Mouse (Mus musculus) gastrocnemius, postnatal 36 days (tissue): ENCODE results near the gene Olfr923. TPM values are rescaled to one million over a fixed set of nuclear protein-coding genes. Genes with fewer than 3 reads are reported as not detected.
"Not testable (repeated sequence)": the region's sequence is repeated elsewhere in the genome, so short reads cannot be mapped to it uniquely, and the experiment has no call there.

Experiments
- DNase-seq, 2 experiments: peaks; one replicate each; pipeline ENCODE4 v3.0.0; 2022
- intact Hi-C: fragments of 180-260 bp; cut with DNase I; formaldehyde crosslinking; loops from one replicate; pipeline ENCODE4 v1.15.1; 2025
- long read RNA-seq, 2 experiments: library from polyadenylated mRNA; stranded (forward); transcript quantifications; one replicate each; pipeline ENCODE4 v2.0.0; 2021
- total RNA-seq, 2 experiments: library from RNA; stranded (reverse); gene quantifications; 2 replicates each; pipeline ENCODE4 v1.2.3; 2021

The Olfr923 gene
- not detected for total RNA-seq
- long read RNA-seq, experiment 1, result 0 reads
- long read RNA-seq, experiment 2, result 0 reads

DNA sequence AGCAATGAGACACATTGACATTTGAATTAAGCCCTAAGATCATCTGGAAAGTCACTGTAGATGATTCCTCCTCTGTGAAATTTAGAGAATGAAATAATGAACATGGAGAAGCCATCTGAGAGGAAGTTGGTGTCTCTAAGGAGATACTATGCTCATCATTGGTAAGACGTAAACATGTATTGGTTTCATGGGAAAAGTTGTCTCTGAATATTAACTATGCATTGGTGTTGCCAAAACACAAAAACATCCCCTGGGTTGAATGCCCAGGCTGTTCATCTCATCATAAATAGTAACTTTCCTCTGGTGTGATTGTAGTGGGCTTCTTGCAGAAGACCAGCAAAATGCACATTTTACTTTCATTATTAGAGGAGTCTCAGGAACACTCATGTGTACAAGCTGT is at the start of gene Olfr923:
Olfr923 (plus strand) TSS at position 301 of the 400 bp plus-strand sequence.
- DNase-seq, result no peak
- intact Hi-C loops, result no loop called here

DNA sequence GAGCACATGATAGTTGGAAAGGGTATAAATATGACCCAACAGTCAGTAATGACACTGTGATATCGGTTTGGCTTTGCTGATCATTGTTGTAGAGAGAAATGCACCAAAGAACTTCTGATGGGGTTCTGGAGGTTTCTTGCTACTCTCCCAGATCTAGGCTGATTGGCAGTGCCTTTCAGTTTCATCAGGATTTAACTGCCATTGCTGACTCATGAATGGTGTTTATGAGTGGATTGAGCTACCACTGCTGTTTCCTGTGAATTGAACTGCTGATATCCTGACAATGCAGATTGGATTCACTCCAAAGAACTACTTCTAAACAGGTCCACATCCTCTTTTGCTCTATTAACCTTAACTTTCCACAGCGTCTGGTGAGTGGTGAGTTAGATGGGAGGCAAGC is 33.7 kb upstream of the Olfr923 start:
- no peak for DNase-seq
- intact Hi-C loops, result no loop called here

DNA sequence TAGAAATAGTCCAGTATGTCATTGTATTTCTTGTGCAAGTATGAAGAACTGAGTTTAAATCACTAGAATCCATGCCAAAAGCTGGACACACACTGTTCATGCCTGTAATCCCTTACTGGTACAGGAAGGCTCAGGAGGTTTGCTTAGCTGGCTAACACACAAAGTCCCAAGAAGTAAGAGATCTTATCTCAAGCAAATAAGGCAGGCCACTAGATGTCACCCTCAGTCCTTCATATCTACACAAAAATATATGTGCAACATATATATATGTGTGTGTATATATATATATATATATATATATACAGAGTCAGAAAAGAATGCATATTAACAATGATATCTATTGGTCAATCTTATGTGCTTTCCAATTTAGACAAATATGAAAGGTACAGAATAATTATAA is 20.6 kb upstream of the Olfr923 start:
- DNase-seq, result no peak
- intact Hi-C loops, result no loop called here

DNA sequence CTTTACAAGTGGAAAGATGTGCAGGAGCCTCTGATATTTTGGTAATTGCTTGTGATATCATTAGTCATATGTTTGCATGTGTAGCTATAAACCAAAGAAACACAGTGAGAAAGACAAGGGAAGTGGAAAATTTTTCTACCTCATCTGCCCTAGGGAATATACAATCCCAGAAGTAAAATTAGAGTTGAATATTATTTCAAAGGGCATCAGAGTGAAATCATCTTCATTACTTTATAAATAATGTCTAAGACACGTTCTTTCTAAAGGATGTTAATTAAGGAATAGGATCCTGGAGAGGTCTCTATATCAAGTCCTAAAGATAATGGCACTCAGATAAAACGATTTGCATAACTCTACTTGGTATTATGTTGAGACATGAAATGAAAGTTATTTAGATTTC is 12.0 kb upstream of the Olfr923 start, which contains the start of gene Olfr922:
Olfr922 (plus strand) TSS at position 301 of the 400 bp plus-strand sequence.
- intact Hi-C loops, result no loop called here
- no peak for DNase-seq

DNA sequence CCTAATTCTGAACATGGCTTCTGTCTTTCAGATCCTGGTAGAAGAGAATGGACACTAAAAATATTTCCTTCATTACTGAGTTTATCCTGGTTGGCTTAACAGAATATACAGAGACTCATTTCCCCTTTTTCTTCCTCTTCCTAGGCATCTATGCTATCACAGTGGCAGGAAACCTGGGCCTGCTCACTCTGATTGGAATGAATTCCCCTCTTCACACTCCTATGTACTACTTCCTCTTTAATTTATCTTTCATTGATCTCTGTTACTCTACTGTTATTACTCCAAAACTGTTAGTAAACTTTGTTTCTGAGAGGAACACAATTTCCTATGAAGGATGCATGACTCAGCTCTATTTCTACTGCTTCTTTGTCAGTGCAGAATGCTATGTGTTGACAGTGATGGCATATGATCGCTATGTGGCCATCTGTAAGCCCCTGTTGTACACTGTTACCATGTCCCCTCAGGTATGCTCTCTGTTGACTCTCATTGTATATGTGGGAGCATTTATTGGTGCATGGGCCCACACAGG is 10.8 kb upstream of the Olfr923 start:
- no peak for DNase-seq
- intact Hi-C loops, result no loop called here

DNA sequence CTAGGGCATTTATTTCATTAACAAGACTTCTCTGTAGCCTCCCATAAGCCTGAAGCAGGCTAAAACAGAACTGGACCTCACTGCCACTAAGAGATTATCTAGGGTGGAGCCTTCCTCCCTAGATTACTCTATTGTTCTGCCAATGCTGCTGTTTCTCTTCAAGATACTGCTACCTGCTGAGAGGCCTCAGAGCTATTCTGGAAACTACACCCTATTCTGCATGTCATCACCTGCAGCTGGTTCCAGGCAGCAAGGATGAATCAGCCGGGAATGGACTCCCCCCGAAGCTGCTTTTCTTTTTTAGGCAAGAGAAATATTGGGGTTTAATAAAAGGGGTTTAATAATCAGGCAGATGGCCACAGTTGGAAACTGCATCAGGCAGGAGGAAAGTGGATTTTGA is 6.7 kb downstream of the Olfr923 start:
- intact Hi-C loops, result no loop called here
- DNase-seq, result no peak

DNA sequence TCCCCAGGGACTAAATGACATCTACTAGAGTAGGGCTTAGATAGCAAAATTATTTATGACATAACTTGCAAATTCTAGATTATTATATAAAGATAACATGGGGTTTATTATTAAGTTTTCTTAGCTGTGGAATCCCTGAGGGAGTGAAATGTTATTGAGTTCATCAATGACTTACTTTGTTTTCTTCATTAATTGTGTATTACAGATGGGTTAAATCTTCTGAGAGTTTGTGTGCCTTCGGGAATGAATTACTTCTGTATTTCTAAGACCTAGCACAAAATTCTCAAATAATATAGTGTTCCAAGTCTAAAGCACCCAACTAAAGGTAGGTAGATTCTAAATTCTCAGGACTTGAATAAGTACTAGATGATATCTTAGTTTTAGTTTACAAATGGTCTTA is 17.8 kb downstream of the Olfr923 start, which contains the start of gene Olfr924:
Olfr924 (plus strand) TSS at position 301 of the 400 bp plus-strand sequence.
- no peak for DNase-seq
- intact Hi-C loops, result no loop called here

DNA sequence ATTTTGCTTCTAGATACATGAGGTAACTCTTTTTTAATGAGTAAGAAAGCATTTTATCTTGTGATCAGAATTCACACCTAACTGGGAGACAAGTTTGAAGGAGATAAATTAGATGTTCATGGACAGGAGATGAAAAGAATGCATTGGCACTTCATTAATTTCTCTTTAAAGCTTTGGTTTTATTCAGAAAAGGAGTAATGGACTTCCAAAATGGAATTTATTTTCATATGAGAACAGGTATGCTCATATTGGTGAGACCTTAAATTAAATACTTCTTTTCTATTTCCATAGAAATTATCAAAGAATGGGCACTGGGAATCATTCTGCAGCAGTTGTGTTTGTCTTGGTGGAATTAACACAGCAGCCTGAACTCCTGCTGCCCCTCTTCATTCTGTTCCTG is 28.4 kb downstream of the Olfr923 start, which contains the start of gene Olfr26:
Olfr26 (plus strand) TSS at position 301 of the 400 bp plus-strand sequence.
- no peak for DNase-seq
- intact Hi-C loops, result no loop called here

DNA sequence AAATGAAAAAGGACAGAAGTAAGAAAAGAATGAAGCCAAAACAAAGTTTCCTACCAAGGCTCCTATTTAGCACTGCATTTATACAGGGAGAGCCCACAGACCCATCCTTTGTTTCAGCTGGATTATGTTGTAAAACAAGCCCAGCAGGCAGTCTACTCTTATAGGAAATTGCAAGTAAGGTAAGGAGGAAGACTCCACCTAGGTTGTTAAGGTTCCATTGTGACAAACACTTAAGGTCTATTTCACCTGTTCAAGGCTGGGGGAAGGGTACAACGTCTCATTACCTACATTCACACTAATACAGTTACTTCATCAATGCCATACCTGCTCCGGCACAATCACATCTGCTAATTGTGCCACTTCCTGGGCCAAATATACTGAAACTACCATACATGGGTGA is 48.5 kb downstream of the Olfr923 start:
- DNase-seq, intact Hi-C loops: not testable (repeated sequence)

DNA sequence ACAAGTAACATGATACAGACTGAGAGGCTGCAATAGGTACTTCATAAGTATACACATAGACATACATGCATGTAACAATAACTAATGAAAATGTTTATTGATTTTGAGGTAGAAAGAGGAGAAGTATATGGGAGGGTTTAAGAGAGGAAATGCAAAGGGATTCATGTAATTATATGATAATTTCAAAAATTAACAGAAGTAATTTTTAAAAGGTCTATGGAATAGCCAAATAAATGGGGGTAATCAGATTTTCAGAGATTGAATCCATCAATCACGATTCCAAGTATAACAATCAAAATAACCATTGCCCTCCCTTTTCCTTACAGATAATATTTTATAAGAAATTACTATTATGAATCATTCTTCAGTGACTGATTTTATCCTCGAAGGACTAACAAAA is 50.5 kb downstream of the Olfr923 start, which contains the start of gene Olfr926:
Olfr926 (plus strand) TSS at position 301 of the 400 bp plus-strand sequence.
- no peak for DNase-seq
- intact Hi-C loops, result no loop called here

Other genes starting within 250 kb of the Olfr923 start
- not detected for gene Olfr912, start 246.4 kb upstream of the Olfr923 start, total RNA-seq
- gene Olfr913, start 233.8 kb upstream of the Olfr923 start, total RNA-seq, result not detected
- not detected for gene Olfr914, start 221.4 kb upstream of the Olfr923 start, total RNA-seq
- not detected for gene Olfr916, start 166.7 kb upstream of the Olfr923 start, total RNA-seq
- gene Olfr917, start 160.7 kb upstream of the Olfr923 start, total RNA-seq, result not detected
- gene Olfr918, start 151.9 kb upstream of the Olfr923 start, total RNA-seq, result not detected
- not detected for gene Olfr919, start 122.9 kb upstream of the Olfr923 start, total RNA-seq
- 10 to 100 TPM; 12.3 to 14.1 TPM for gene Vwa5a, start 108.3 kb upstream of the Olfr923 start, total RNA-seq
- under 1 TPM in 1 of 2 experiments, not detected in 1; 0.05 TPM for gene Olfr920, start 74.2 kb upstream of the Olfr923 start, total RNA-seq
- not detected for gene Olfr921, start 53.5 kb upstream of the Olfr923 start, total RNA-seq
- gene Olfr922, start 11.9 kb upstream of the Olfr923 start, total RNA-seq, result not detected
- not detected for gene Olfr924, start 17.9 kb downstream of the Olfr923 start, total RNA-seq
- not detected for gene Olfr26, start 28.5 kb downstream of the Olfr923 start, total RNA-seq
- not detected for gene Olfr926, start 50.6 kb downstream of the Olfr923 start, total RNA-seq
- not detected for gene Olfr930, start 103.3 kb downstream of the Olfr923 start, total RNA-seq
- gene Olfr933, start 145.8 kb downstream of the Olfr923 start, total RNA-seq, result not detected
- gene Olfr934, start 161.8 kb downstream of the Olfr923 start, total RNA-seq, result not detected
- not detected for gene Olfr935, start 173.1 kb downstream of the Olfr923 start, total RNA-seq
- not detected for gene Olfr146, start 196.8 kb downstream of the Olfr923 start, total RNA-seq
- not detected for gene Olfr937, start 238.4 kb downstream of the Olfr923 start, total RNA-seq